In the genomic region with DNA sequence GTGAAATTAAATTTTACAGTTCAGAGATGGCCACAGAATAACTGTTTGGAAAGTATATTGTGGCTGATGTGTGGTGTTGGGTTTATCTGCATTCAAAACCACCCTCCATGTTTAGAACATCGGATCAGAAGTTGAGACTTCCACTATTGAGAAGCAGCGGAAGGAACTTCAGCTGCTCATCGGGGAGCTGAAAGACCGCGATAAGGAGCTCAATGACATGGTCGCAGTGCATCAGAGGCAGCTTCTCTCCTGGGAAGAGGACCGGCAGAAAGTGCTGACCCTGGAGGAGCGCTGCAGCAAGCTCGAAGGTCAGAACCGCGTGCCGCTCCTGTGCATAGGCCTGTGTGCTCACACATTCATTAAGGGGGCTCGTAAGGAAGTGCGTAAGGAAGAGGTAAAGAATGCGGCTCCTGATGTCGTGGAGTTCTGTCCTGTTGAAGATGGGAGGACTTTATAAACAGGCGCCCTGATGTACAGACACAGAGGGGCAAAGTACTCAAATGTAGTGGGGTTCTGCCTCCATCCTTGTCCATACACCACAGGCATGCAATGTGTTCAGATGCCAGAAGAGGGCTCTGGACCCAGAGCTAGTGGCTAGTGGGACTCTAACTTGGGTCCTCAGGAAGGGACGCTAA, we compare ENCODE assay signal across 8 mouse cellular contexts. TPM values are rescaled to one million over a fixed set of nuclear protein-coding genes. Genes with fewer than 3 reads are reported as not detected.
A peak's percentile ranks its signal among the peaks of the same experiment; 100 is the strongest.
DNase-seq lines count a peak whose midpoint lies in the region; ATAC-seq and TF ChIP-seq lines count a peak whose summit lies in the region.

No protein-coding gene starts in this region.

- peak; percentile 52 for ATAC-seq in liver, embryonic 11.5 days (replicated peaks; ENCODE audit: low FRiP score)
- no peak for ATAC-seq in monocyte, adult 5-6 weeks (replicated peaks; ENCODE audit: insufficient number of reproducible peaks, low FRiP score, low TSS enrichment, poor library complexity, severe bottlenecking)

- no peak for TF ChIP-seq POLR2A in lung, adult 2 months (IDR thresholded peaks at IDR 0.05; ENCODE audit: borderline replicate concordance, extremely low read depth, low read depth, low read length)

- intact Hi-C loops in gastrocnemius, postnatal 36 days (cut with DNase I): no loop called here

- 48% methylated on average over 18 of the region's 18 CpGs for WGBS in lung, adult 2 months
- 24% methylated on average over 18 of the region's 18 CpGs for WGBS in liver, embryonic 11.5 days

- no peak for DNase-seq in lung, adult 2 months
- DNase-seq in lung, postnatal 36 days: no peak
- DNase-seq in Muller cell, postnatal 12 days (ENCODE audit: inconsistent ontology term): peak; percentile 12
- DNase-seq in embryo, embryonic 11 days: peak; percentile 60
- DNase-seq in liver, embryonic 11.5 days (ENCODE audit: low spot score): peak; percentile 57
- no peak for DNase-seq in urinary bladder, postnatal 4 days (ENCODE audit: low spot score in 2 of 2)
- DNase-seq in gastrocnemius, postnatal 36 days: no peak

- no peaks in the 10 kb centered on the region for H3K4me1 ChIP-seq in lung, adult 2 months (ENCODE audit: control insufficient read depth, insufficient read depth, low read length)
- 0 out of 2 replicates have a peak, but pooled peaks cover 3% of the 10 kb centered on the region for H3K4me1 ChIP-seq in liver, embryonic 11.5 days (replicated peaks; ENCODE audit: control insufficient read depth, insufficient read depth, low read length)

- no peaks in the 10 kb centered on the region for H3K9me3 ChIP-seq in liver, embryonic 11.5 days (ENCODE audit: control insufficient read depth, low read length)

- H3K4me2 ChIP-seq in liver, embryonic 11.5 days: peak overlapping the region; percentile 70

- H3K4me3 ChIP-seq in lung, adult 2 months (replicated peaks; ENCODE audit: extremely low read depth, low read depth, low read length): no peak overlapping the region
- H3K4me3 ChIP-seq in liver, embryonic 11.5 days (ENCODE audit: low read depth, low read length): peak overlapping the region; percentile 43

- no peaks in the 10 kb centered on the region for H3K27me3 ChIP-seq in liver, embryonic 11.5 days (replicated peaks; ENCODE audit: control insufficient read depth, insufficient read depth, low read length)

- no peaks in the 10 kb centered on the region for H3K36me3 ChIP-seq in liver, embryonic 11.5 days (ENCODE audit: control insufficient read depth, insufficient read depth, low read length)

- peak; percentile 35; the same call in 1 of the 2 replicates for TF ChIP-seq CTCF in lung, adult 2 months (IDR thresholded peaks at IDR 0.05; ENCODE audit: insufficient read depth, low read length)

- peak overlapping the region; percentile 66 for H3K9ac ChIP-seq in liver, embryonic 11.5 days (ENCODE audit: low read depth, low read length)

- peak overlapping the region; percentile 78 for H3K27ac ChIP-seq in liver, embryonic 11.5 days (ENCODE audit: low read depth, low read length)

RNA-seq across cellular contexts. Expression of gene Ccdc62, which starts 3.6 kb away (rescaled TPM):
- 2.0 and 3.2 TPM in 2 replicates for polyA plus RNA-seq in lung, adult 2 months (2012; rRNA removed)
- 5.9 and 7.1 TPM in 2 replicates for polyA plus RNA-seq in liver, embryonic 11.5 days (2014; fragmentation: Nextera tagmentation; extraction: Ambion mirVana)
- total RNA-seq in monocyte, adult 5-6 weeks (2017): 0.97 to 2.9 TPM (median 1.2 TPM) in 3 replicates
- total RNA-seq in gastrocnemius, postnatal 36 days (2021): 1 to 10 TPM; 1.1 to 1.6 TPM

RNA-seq across cellular contexts. Expression of gene Gm43518, which starts 6.9 kb away (rescaled TPM):
- polyA plus RNA-seq in lung, adult 2 months (2012; rRNA removed): 0.41 and 0.53 TPM in 2 replicates
- 2.8 TPM in 2 replicates for polyA plus RNA-seq in liver, embryonic 11.5 days (2014; fragmentation: Nextera tagmentation; extraction: Ambion mirVana)
- not detected in 3 replicates for total RNA-seq in monocyte, adult 5-6 weeks (2017)
- under 1 TPM in 1 of 2 experiments, not detected in 1; 0.47 TPM for total RNA-seq in gastrocnemius, postnatal 36 days (2021)

RNA-seq across cellular contexts. Expression of gene Denr, which starts 27.1 kb away (rescaled TPM):
- 18.7 and 20.3 TPM in 2 replicates for polyA plus RNA-seq in lung, adult 2 months (2012; rRNA removed)
- polyA plus RNA-seq in liver, embryonic 11.5 days (2014; fragmentation: Nextera tagmentation; extraction: Ambion mirVana): 153 and 156 TPM in 2 replicates
- total RNA-seq in monocyte, adult 5-6 weeks (2017): 29.5 to 40.2 TPM (median 34.4 TPM) in 3 replicates
- 10 to 100 TPM; 40.7 to 42.5 TPM for total RNA-seq in gastrocnemius, postnatal 36 days (2021)

RNA-seq across cellular contexts. Expression of gene Hip1r, which starts 39.4 kb away (rescaled TPM):
- 31.9 and 36.4 TPM in 2 replicates for polyA plus RNA-seq in lung, adult 2 months (2012; rRNA removed)
- 20.2 and 20.6 TPM in 2 replicates for polyA plus RNA-seq in liver, embryonic 11.5 days (2014; fragmentation: Nextera tagmentation; extraction: Ambion mirVana)
- total RNA-seq in monocyte, adult 5-6 weeks (2017): 47.8 to 65.8 TPM (median 64.6 TPM) in 3 replicates
- 1 to 10 TPM; 7.2 to 8.1 TPM for total RNA-seq in gastrocnemius, postnatal 36 days (2021)

RNA-seq across cellular contexts. Expression of gene Hcar1, which starts 54.3 kb away (rescaled TPM):
- polyA plus RNA-seq in lung, adult 2 months (2012; rRNA removed): 1.4 and 2.7 TPM in 2 replicates
- polyA plus RNA-seq in liver, embryonic 11.5 days (2014; fragmentation: Nextera tagmentation; extraction: Ambion mirVana): 0.10 and 0.19 TPM in 2 replicates
- total RNA-seq in monocyte, adult 5-6 weeks (2017): not detected in 3 replicates
- total RNA-seq in gastrocnemius, postnatal 36 days (2021): under 1 TPM in 1 of 2 experiments, not detected in 1; 0.54 TPM

Comparison
In these comparisons a context has a peak if more than half of its experiments do, and no peak if none do; other contexts are left out.
1. DNase-seq: peak in Muller cell, postnatal 12 days (single experiment), embryo, embryonic 11 days (single experiment) and liver, embryonic 11.5 days (single experiment); none in lung, adult 2 months (single experiment), lung, postnatal 36 days (single experiment), urinary bladder, postnatal 4 days (0 of 2) and gastrocnemius, postnatal 36 days (0 of 2).